Mouse (Mus musculus): ENCODE measurements at regions not wholly inside any gene's neighbourhood (a gene's known extent, or its start where the extent isn't known, plus 50 kb on each side); places are given as distances from the start of the nearest gene placed in this dataset.

DNA sequence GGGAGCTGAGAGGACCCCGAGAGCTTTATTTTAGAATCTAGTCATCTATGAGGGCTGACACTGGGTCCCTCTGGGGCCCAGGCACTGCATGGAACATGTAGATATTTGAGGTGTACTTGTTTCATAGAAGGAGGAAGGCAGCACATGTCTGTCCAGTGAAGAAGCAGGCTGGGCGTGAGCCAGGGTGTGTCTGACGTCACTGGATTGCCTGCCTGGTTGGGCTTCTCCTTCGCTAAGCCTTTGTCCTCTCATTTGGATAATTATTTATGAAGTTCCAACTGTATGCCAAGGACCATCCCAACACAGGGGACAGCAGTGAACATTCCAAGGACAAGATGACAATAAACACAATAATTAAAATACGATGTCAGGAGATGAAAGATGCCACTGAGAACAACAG lies 72.7 kb upstream of the Runx3 start:
- no peak overlapping the region for H3K27ac ChIP-seq (ENCODE audit: low read depth, low read length)
- no peaks in the 10 kb centered on the region for H3K36me3 ChIP-seq (ENCODE audit: insufficient read depth, low read length)
- no peaks in the 10 kb centered on the region for H3K4me1 ChIP-seq (ENCODE audit: insufficient read depth, low read length)
- H3K9me3 ChIP-seq (ENCODE audit: low read length), result no peaks in the 10 kb centered on the region
- WGBS, result 85% methylated on average over 5 of the region's 5 CpGs
- no peak for TF ChIP-seq CTCF (IDR thresholded peaks at IDR 0.05)
- H3K27me3 ChIP-seq (ENCODE audit: insufficient read depth, low read length), result no peaks in the 10 kb centered on the region
- no peak overlapping the region for H3K4me2 ChIP-seq (ENCODE audit: low read depth, low read length, poor library complexity, severe bottlenecking)
- no peak overlapping the region for H3K4me3 ChIP-seq (ENCODE audit: low read depth, low read length)
- DNase-seq (ENCODE audit: low spot score) (no peak), ATAC-seq (ENCODE audit: low FRiP score) (no peak)
- no peak overlapping the region for H3K9ac ChIP-seq (replicated peaks; ENCODE audit: low read length, poor library complexity, severe bottlenecking)

DNA sequence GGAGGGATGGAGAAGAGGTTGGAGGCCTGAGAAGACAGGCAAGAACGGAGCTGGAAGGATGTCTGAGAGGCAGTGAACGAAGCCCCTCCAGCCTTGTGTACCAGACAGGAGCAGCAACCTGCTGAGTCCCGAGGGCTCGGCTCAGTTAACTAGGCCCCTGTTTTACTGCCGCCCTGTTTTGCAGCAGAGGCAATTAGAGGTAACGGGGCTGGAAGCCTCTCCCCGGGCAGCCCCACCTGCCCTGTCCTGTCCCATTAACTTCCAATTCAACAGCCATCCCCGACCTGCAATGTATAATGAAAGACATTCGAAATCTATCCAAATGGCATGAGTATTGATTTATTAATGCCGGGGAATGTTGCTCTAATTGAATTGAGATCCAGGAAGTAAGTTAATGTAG lies 70.5 kb upstream of the Runx3 start:
- 66% methylated on average over 10 of the region's 10 CpGs for WGBS
- ATAC-seq (ENCODE audit: low FRiP score), result no peak
- peak; percentile 10 for DNase-seq (ENCODE audit: low spot score)

DNA sequence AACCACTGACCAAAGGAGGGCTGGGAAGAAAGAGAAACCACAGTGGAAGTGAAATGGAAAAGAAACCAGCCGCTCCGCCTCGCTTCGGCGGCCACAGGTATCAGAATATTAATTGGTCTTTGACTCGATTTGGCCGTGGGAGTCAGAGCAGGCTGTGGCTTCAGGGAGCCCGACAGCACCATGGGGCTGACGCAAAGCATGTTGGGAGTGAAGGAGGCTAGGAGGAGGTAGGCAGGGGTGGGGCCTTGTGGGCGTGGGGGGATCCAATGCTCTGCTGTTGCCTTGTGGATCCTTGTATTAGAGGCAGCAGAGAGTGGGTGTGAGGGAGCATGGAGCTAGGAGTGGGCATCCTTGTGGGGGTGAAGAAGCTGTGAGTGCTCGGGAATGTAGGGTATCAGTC lies 69.0 kb upstream of the Runx3 start:
- Histone ChIP-seq H3K9ac (replicated peaks; ENCODE audit: low read length, poor library complexity, severe bottlenecking) (no peak overlapping the region), H3K4me2 (ENCODE audit: low read depth, low read length, poor library complexity, severe bottlenecking) (no peak overlapping the region), H3K4me3 (ENCODE audit: low read depth, low read length) (no peak overlapping the region), H3K9me3 (ENCODE audit: low read length) (no peaks in the 10 kb centered on the region), H3K27ac (ENCODE audit: low read depth, low read length) (no peak overlapping the region), H3K27me3 (ENCODE audit: insufficient read depth, low read length) (no peaks in the 10 kb centered on the region), H3K36me3 (ENCODE audit: insufficient read depth, low read length) (no peaks in the 10 kb centered on the region), H3K4me1 (ENCODE audit: insufficient read depth, low read length) (no peaks in the 10 kb centered on the region)
- DNase-seq (ENCODE audit: low spot score), result no peak
- no peak for TF ChIP-seq CTCF (IDR thresholded peaks at IDR 0.05)
- no peak for ATAC-seq (ENCODE audit: low FRiP score)
- 86% methylated on average over 11 of the region's 11 CpGs for WGBS

More for the DNA sequence above, 70.5 kb upstream of the Runx3 start:
- TF ChIP-seq CTCF (IDR thresholded peaks at IDR 0.05), result no peak
- Histone ChIP-seq H3K4me1 (ENCODE audit: insufficient read depth, low read length) (no peaks in the 10 kb centered on the region), H3K27ac (ENCODE audit: low read depth, low read length) (no peak overlapping the region), H3K9me3 (ENCODE audit: low read length) (no peaks in the 10 kb centered on the region), H3K4me2 (ENCODE audit: low read depth, low read length, poor library complexity, severe bottlenecking) (no peak overlapping the region), H3K36me3 (ENCODE audit: insufficient read depth, low read length) (no peaks in the 10 kb centered on the region), H3K27me3 (ENCODE audit: insufficient read depth, low read length) (no peaks in the 10 kb centered on the region), H3K4me3 (ENCODE audit: low read depth, low read length) (no peak overlapping the region), H3K9ac (replicated peaks; ENCODE audit: low read length, poor library complexity, severe bottlenecking) (no peak overlapping the region)

DNA sequence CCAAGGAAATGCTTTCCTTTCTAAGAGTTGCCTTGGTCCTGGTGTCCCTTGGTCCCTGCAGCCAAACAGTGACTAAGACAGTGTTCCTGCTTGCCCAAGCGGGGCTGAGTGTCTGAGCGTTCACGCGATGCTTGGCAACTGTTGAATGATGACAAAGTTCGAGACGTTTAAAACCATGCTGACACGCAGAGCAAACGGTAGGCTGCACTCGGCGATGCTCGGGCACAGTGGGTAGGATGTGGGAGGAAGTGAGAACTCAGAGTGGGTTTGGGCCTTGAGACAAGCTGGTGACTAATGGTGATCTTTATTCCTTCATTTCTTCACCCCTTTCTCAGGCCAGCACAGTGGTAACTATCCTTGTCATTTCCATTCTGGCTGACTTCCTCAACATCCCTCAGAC lies 66.9 kb upstream of the Runx3 start:
- Histone ChIP-seq H3K9ac (replicated peaks; ENCODE audit: low read length, poor library complexity, severe bottlenecking) (no peak overlapping the region), H3K27me3 (ENCODE audit: insufficient read depth, low read length) (no peaks in the 10 kb centered on the region), H3K4me3 (ENCODE audit: low read depth, low read length) (no peak overlapping the region), H3K4me1 (ENCODE audit: insufficient read depth, low read length) (no peaks in the 10 kb centered on the region), H3K9me3 (ENCODE audit: low read length) (no peaks in the 10 kb centered on the region), H3K27ac (ENCODE audit: low read depth, low read length) (no peak overlapping the region), H3K4me2 (ENCODE audit: low read depth, low read length, poor library complexity, severe bottlenecking) (no peak overlapping the region), H3K36me3 (ENCODE audit: insufficient read depth, low read length) (no peaks in the 10 kb centered on the region)
- no peak for DNase-seq (ENCODE audit: low spot score)
- no peak for TF ChIP-seq CTCF (IDR thresholded peaks at IDR 0.05)
- no peak for ATAC-seq (ENCODE audit: low FRiP score)
- 93% methylated on average over 11 of the region's 11 CpGs for WGBS

DNA sequence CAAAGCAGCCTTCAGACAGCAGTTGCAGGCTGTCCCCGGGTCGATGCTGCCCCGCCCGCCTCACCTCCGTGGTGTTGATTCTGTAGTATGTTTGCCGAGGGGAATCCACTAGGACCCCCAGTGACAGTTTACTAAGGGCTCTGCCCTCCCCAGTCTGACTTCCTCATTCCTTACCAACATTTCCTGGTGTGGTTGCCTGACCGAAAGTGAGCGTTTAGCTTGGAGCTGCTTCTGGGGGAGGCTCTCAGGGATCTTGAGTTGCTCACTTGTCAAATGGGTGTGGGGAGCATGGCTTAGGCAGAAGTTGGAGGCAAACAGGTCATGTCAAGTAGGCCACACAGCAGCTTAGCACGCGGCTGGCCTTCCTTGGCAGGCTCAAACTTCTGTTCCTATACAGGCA lies 66.1 kb upstream of the Runx3 start:
- no peak for TF ChIP-seq CTCF (IDR thresholded peaks at IDR 0.05)
- H3K36me3 ChIP-seq (ENCODE audit: insufficient read depth, low read length), result no peaks in the 10 kb centered on the region
- H3K27me3 ChIP-seq (ENCODE audit: insufficient read depth, low read length), result no peaks in the 10 kb centered on the region
- no peak for DNase-seq (ENCODE audit: low spot score)
- WGBS, result 92% methylated on average over 10 of the region's 10 CpGs
- no peak overlapping the region for H3K27ac ChIP-seq (ENCODE audit: low read depth, low read length)
- no peaks in the 10 kb centered on the region for H3K4me1 ChIP-seq (ENCODE audit: insufficient read depth, low read length)
- H3K4me3 ChIP-seq (ENCODE audit: low read depth, low read length), result no peak overlapping the region
- no peak overlapping the region for H3K9ac ChIP-seq (replicated peaks; ENCODE audit: low read length, poor library complexity, severe bottlenecking)
- H3K9me3 ChIP-seq (ENCODE audit: low read length), result no peaks in the 10 kb centered on the region
- ATAC-seq (ENCODE audit: low FRiP score), result no peak
- H3K4me2 ChIP-seq (ENCODE audit: low read depth, low read length, poor library complexity, severe bottlenecking), result no peak overlapping the region

DNA sequence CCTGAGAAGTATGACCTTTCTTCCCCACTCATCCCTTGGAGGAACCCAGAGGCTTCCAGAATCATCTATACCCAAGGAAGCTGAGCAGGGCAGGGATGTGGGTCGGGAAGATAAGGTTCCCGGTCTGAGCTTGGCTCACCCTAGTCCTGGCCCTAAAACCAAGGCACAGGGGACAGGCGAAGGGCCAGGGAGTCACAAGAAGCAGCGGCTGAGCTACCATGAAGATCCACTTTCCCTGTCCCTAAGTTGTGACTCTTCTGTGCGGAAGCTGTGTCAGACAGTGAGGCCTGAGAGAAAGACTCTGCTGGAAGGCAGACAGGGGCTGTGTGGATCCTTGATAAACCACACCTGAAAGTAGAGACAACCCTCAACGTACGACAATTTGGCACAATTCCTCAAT lies 64.1 kb upstream of the Runx3 start:
- Histone ChIP-seq H3K9me3 (ENCODE audit: low read length) (no peaks in the 10 kb centered on the region), H3K4me3 (ENCODE audit: low read depth, low read length) (no peak overlapping the region), H3K4me1 (ENCODE audit: insufficient read depth, low read length) (no peaks in the 10 kb centered on the region), H3K27me3 (ENCODE audit: insufficient read depth, low read length) (no peaks in the 10 kb centered on the region), H3K27ac (ENCODE audit: low read depth, low read length) (no peak overlapping the region), H3K36me3 (ENCODE audit: insufficient read depth, low read length) (no peaks in the 10 kb centered on the region), H3K4me2 (ENCODE audit: low read depth, low read length, poor library complexity, severe bottlenecking) (no peak overlapping the region), H3K9ac (replicated peaks; ENCODE audit: low read length, poor library complexity, severe bottlenecking) (no peak overlapping the region)
- DNase-seq (ENCODE audit: low spot score) (no peak), ATAC-seq (ENCODE audit: low FRiP score) (no peak)
- WGBS, result 92% methylated on average over 7 of the region's 7 CpGs
- no peak for TF ChIP-seq CTCF (IDR thresholded peaks at IDR 0.05)

DNA sequence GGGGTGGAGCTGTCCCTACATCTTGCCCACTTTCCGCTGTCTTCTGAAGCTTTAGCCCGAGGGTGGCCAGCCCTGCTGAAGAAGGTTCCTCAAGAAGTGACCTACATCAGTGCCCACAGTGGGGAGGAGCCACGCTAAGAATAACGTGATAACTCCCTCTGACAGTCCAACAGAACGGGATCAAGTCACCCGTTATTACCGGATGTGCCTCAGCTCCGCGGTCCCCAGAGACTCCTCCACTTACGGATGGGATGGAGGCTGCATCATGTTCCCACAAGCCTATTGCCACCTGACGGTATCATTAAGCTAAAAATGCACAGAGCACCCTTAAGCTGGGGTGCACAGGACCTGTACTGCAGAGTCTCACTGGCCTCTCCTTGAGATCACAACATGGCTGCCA lies 63.2 kb upstream of the Runx3 start:
- no peak overlapping the region for H3K9ac ChIP-seq (replicated peaks; ENCODE audit: low read length, poor library complexity, severe bottlenecking)
- no peak overlapping the region for H3K4me3 ChIP-seq (ENCODE audit: low read depth, low read length)
- no peaks in the 10 kb centered on the region for H3K4me1 ChIP-seq (ENCODE audit: insufficient read depth, low read length)
- no peak for TF ChIP-seq CTCF (IDR thresholded peaks at IDR 0.05)
- 83% methylated on average over 11 of the region's 11 CpGs for WGBS
- ATAC-seq (ENCODE audit: low FRiP score), result no peak
- no peaks in the 10 kb centered on the region for H3K27me3 ChIP-seq (ENCODE audit: insufficient read depth, low read length)
- no peaks in the 10 kb centered on the region for H3K36me3 ChIP-seq (ENCODE audit: insufficient read depth, low read length)
- no peak overlapping the region for H3K27ac ChIP-seq (ENCODE audit: low read depth, low read length)
- no peak overlapping the region for H3K4me2 ChIP-seq (ENCODE audit: low read depth, low read length, poor library complexity, severe bottlenecking)
- H3K9me3 ChIP-seq (ENCODE audit: low read length), result no peaks in the 10 kb centered on the region
- no peak for DNase-seq (ENCODE audit: low spot score)
